Mouse (Mus musculus): ENCODE measurements around the gene Gria1. TPM values are rescaled to one million over a fixed set of nuclear protein-coding genes. Genes with fewer than 3 reads are reported as not detected.

Gria1 gene
- polyA plus RNA-seq (2012; ENCODE audit: insufficient read depth, insufficient read length, missing spikeins) = not detected in 2 replicates

DNA sequence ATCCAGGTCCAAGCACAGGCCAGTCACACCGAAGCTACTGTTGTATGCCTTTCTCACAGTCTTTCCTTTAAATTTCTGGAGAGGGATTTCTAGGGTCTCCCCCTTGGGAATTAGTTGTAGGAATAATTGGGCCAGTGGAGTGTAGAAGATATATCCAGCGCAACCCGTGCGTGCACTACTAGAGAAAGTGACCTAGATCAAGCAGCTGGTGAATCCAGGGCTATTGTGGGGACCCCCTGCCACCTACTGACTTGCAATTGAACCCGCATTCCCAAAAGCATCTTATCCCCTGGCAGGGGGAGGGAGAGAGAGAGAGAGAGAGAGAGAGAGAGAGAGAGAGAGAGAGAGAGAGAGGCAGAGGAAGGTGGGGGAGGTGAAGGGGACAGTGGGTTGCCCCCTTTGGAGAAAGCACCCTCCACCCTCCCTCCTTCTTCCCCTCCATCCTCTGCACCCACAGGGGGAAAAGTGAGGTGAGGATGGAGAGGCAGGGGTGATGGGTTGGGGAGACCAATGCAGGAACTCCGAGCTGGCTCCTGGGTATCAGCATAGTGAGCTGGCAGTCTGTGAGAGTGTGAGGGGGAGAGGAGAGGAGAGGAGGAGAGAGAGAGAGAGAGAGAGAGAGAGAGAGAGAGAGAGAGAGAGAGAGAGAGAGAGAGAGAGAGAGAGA, at the start of gene Gria1:
Gene Gria1, plus strand, starts transcription at position 364 of the 667 bp plus-strand sequence.
- H3K4me1 ChIP-seq (ENCODE audit: control insufficient read depth, insufficient read depth, insufficient read length, low read length) = no peaks in the 10 kb centered on the region
- H3K4me3 ChIP-seq (ENCODE audit: insufficient read depth, low read depth, low read length) = no peak within 1 kb of the TSS
- H3K27ac ChIP-seq (replicated peaks; ENCODE audit: low read depth, low read length) = no peak within 1 kb of the TSS

GRCm38 (mm10) chr11:56961751-56962150, 49.4 kb upstream of the Gria1 start:
- Histone ChIP-seq H3K4me3 (ENCODE audit: insufficient read depth, low read depth, low read length) (no peak overlapping the region), H3K27ac (replicated peaks; ENCODE audit: low read depth, low read length) (no peak overlapping the region), H3K4me1 (ENCODE audit: control insufficient read depth, insufficient read depth, insufficient read length, low read length) (no peaks in the 10 kb centered on the region)

DNA sequence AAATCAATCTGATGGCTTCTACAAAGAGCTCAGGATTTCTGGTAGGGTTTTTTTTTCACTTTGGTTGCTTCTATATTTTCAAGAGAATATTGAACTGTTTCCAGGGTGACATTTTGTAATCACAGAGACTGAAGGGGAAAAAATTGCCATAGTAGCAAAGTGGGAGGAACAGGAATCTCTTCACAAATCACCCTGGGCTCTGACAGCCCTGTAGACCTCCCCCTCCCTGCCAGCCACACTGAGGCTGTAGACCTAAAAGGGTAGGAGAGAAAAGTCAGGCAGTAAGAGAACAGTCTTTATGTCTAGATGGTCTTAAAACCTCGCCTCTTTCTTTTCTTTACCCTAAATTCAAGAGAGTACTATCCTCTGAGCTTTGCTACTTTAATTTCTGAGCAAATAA, 38.4 kb upstream of the Gria1 start:
- no peak overlapping the region for H3K27ac ChIP-seq (replicated peaks; ENCODE audit: low read depth, low read length)
- no peaks in the 10 kb centered on the region for H3K4me1 ChIP-seq (ENCODE audit: control insufficient read depth, insufficient read depth, insufficient read length, low read length)
- H3K4me3 ChIP-seq (ENCODE audit: insufficient read depth, low read depth, low read length) = no peak overlapping the region

- H3K27ac ChIP-seq (replicated peaks; ENCODE audit: low read depth, low read length) = no peak overlapping the region
- no peak overlapping the region for H3K4me3 ChIP-seq (ENCODE audit: insufficient read depth, low read depth, low read length)
- no peaks in the 10 kb centered on the region for H3K4me1 ChIP-seq (ENCODE audit: control insufficient read depth, insufficient read depth, insufficient read length, low read length)
These were observed 26.7 kb upstream of the Gria1 start for GRCm38 (mm10) chr11:56984321-56985000.

DNA sequence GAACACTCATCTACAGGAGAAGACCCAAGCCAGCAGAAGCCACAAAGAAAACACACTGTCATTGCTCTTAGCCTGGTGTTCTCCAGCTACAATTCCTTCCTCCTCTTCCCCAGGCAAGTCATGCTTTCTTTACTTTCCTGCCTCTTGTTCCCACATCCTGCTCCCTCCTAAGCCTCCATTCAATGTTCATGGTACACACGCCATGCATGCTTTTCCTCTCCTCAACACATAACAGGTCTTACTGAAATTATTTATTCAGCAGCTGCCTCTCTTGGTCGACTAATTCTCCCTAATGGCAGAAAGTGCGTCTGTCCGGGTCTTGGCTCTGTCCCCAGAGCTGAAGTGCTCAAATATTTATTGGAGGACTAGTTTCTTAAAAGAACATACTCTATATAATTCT, 25.7 kb upstream of the Gria1 start:
- Histone ChIP-seq H3K4me1 (ENCODE audit: control insufficient read depth, insufficient read depth, insufficient read length, low read length) (no peaks in the 10 kb centered on the region), H3K4me3 (ENCODE audit: insufficient read depth, low read depth, low read length) (no peak overlapping the region), H3K27ac (replicated peaks; ENCODE audit: low read depth, low read length) (no peak overlapping the region)

GRCm38 (mm10) chr11:56999601-57000001, 11.6 kb upstream of the Gria1 start:
- Histone ChIP-seq H3K27ac (replicated peaks; ENCODE audit: low read depth, low read length) (no peak overlapping the region), H3K4me3 (ENCODE audit: insufficient read depth, low read depth, low read length) (no peak overlapping the region), H3K4me1 (ENCODE audit: control insufficient read depth, insufficient read depth, insufficient read length, low read length) (no peaks in the 10 kb centered on the region)

- Histone ChIP-seq H3K27ac (replicated peaks; ENCODE audit: low read depth, low read length) (no peak overlapping the region), H3K4me3 (ENCODE audit: insufficient read depth, low read depth, low read length) (no peak overlapping the region), H3K4me1 (ENCODE audit: control insufficient read depth, insufficient read depth, insufficient read length, low read length) (no peaks in the 10 kb centered on the region)
These were observed 6.6 kb upstream of the Gria1 start for GRCm38 (mm10) chr11:57004611-57005010.

DNA sequence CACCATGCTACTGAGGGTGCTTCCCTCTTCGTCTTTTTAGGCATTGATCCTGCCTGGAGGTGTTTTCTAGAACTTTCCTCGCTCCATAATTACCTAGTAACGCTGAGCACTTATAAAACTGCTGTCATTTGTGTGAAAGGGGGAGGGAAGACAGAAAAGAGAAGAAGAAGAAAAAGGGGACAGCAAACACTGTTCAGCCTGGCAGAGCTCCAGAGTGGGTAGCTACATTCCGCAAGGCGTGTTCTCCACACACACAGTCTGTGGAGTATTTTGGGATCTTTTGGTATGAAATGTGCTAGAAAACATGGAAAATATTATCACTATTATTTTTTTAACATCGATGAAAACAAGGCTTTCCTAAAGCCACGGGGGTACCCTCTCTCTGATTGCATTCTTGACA, 5.8 kb upstream of the Gria1 start:
- Histone ChIP-seq H3K4me3 (ENCODE audit: insufficient read depth, low read depth, low read length) (no peak overlapping the region), H3K27ac (replicated peaks; ENCODE audit: low read depth, low read length) (no peak overlapping the region), H3K4me1 (ENCODE audit: control insufficient read depth, insufficient read depth, insufficient read length, low read length) (no peaks in the 10 kb centered on the region)

GRCm38 (mm10) chr11:57007790-57008189, 3.4 kb upstream of the Gria1 start:
- H3K27ac ChIP-seq (replicated peaks; ENCODE audit: low read depth, low read length) = no peak overlapping the region
- no peak overlapping the region for H3K4me3 ChIP-seq (ENCODE audit: insufficient read depth, low read depth, low read length)
- no peaks in the 10 kb centered on the region for H3K4me1 ChIP-seq (ENCODE audit: control insufficient read depth, insufficient read depth, insufficient read length, low read length)

DNA sequence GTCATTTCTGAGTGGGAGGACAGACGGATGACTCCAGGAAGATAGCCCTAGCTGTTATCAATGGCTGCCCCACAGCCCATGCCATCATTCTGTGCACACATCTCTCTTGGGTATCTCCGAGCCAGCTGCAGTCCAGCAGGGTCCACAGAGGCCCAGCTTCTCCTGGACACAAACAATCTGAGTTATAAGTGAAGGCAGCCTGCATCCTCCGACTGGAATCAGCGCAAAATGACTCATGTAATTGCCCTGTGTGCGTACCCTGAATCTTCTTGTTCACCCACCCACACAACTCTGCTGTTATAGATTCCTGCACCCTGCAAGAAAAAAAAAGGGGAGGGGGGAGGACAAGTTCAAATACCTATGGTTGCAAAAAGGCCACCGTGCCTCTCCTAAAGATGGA, 576 bp upstream of the Gria1 start:
- H3K4me3 ChIP-seq (ENCODE audit: insufficient read depth, low read depth, low read length) = no peak overlapping the region
- no peaks in the 10 kb centered on the region for H3K4me1 ChIP-seq (ENCODE audit: control insufficient read depth, insufficient read depth, insufficient read length, low read length)
- H3K27ac ChIP-seq (replicated peaks; ENCODE audit: low read depth, low read length) = no peak overlapping the region

GRCm38 (mm10) chr11:57011691-57012039, 478 bp downstream of the Gria1 start:
- H3K4me3 ChIP-seq (ENCODE audit: insufficient read depth, low read depth, low read length) = no peak overlapping the region
- H3K27ac ChIP-seq (replicated peaks; ENCODE audit: low read depth, low read length) = no peak overlapping the region
- no peaks in the 10 kb centered on the region for H3K4me1 ChIP-seq (ENCODE audit: control insufficient read depth, insufficient read depth, insufficient read length, low read length)

GRCm38 (mm10) chr11:57012287-57012921, 1.2 kb downstream of the Gria1 start:
- no peak overlapping the region for H3K4me3 ChIP-seq (ENCODE audit: insufficient read depth, low read depth, low read length)
- H3K27ac ChIP-seq (replicated peaks; ENCODE audit: low read depth, low read length) = no peak overlapping the region
- H3K4me1 ChIP-seq (ENCODE audit: control insufficient read depth, insufficient read depth, insufficient read length, low read length) = no peaks in the 10 kb centered on the region

GRCm38 (mm10) chr11:57013464-57014190, 2.4 kb downstream of the Gria1 start:
- no peak overlapping the region for H3K27ac ChIP-seq (replicated peaks; ENCODE audit: low read depth, low read length)
- no peak overlapping the region for H3K4me3 ChIP-seq (ENCODE audit: insufficient read depth, low read depth, low read length)
- no peaks in the 10 kb centered on the region for H3K4me1 ChIP-seq (ENCODE audit: control insufficient read depth, insufficient read depth, insufficient read length, low read length)

GRCm38 (mm10) chr11:57014396-57014795, 3.2 kb downstream of the Gria1 start:
- Histone ChIP-seq H3K4me3 (ENCODE audit: insufficient read depth, low read depth, low read length) (no peak overlapping the region), H3K27ac (replicated peaks; ENCODE audit: low read depth, low read length) (no peak overlapping the region), H3K4me1 (ENCODE audit: control insufficient read depth, insufficient read depth, insufficient read length, low read length) (no peaks in the 10 kb centered on the region)

GRCm38 (mm10) chr11:57018536-57018935, 7.3 kb downstream of the Gria1 start:
- Histone ChIP-seq H3K4me3 (ENCODE audit: insufficient read depth, low read depth, low read length) (no peak overlapping the region), H3K27ac (replicated peaks; ENCODE audit: low read depth, low read length) (no peak overlapping the region), H3K4me1 (ENCODE audit: control insufficient read depth, insufficient read depth, insufficient read length, low read length) (no peaks in the 10 kb centered on the region)

Data from brown adipose tissue, adult 24 weeks (tissue).